Mouse (Mus musculus): ENCODE measurements around the gene Plcb4. TPM values are rescaled to one million over a fixed set of nuclear protein-coding genes. Genes with fewer than 3 reads are reported as not detected.

Plcb4 gene
- polyA plus RNA-seq, 1 experiment from 2014 or later, result 14.5 TPM

- Histone ChIP-seq H3K9ac (ENCODE audit: low read length) (no peak overlapping the region), H3K27ac (ENCODE audit: low read depth, low read length) (no peak overlapping the region), H3K4me2 (no peak overlapping the region), H3K36me3 (ENCODE audit: control insufficient read depth, insufficient read depth, low read length) (no peaks in the 10 kb centered on the region), H3K4me1 (ENCODE audit: control insufficient read depth, insufficient read depth, low read length) (peaks cover 7% of the 10 kb centered on the region), H3K4me3 (ENCODE audit: low read depth, low read length) (no peak overlapping the region), H3K9me3 (ENCODE audit: control insufficient read depth, low read length) (no peaks in the 10 kb centered on the region), H3K27me3 (ENCODE audit: control insufficient read depth, insufficient read depth, low read length) (no peaks in the 10 kb centered on the region)
- DNase-seq (ENCODE audit: low spot score, missing footprints), result no peak
- peak; percentile 43; the same call in 1 of the 2 replicates for ATAC-seq (ENCODE audit: low FRiP score)
- WGBS, result 60% methylated on average over 10 of the region's 10 CpGs
These were observed 140.4 kb downstream of the Plcb4 start for GRCm38 (mm10) chr2:135799149-135799770.

GRCm38 (mm10) chr2:135800385-135800784 lies 141.6 kb downstream of the Plcb4 start:
- Histone ChIP-seq H3K4me2 (no peak overlapping the region), H3K4me1 (ENCODE audit: control insufficient read depth, insufficient read depth, low read length) (peaks cover 7% of the 10 kb centered on the region), H3K27ac (ENCODE audit: low read depth, low read length) (no peak overlapping the region), H3K27me3 (ENCODE audit: control insufficient read depth, insufficient read depth, low read length) (no peaks in the 10 kb centered on the region), H3K9me3 (ENCODE audit: control insufficient read depth, low read length) (no peaks in the 10 kb centered on the region), H3K36me3 (ENCODE audit: control insufficient read depth, insufficient read depth, low read length) (no peaks in the 10 kb centered on the region), H3K9ac (ENCODE audit: low read length) (no peak overlapping the region), H3K4me3 (ENCODE audit: low read depth, low read length) (no peak overlapping the region)
- WGBS, result 84% methylated on average over 6 of the region's 6 CpGs
- DNase-seq (ENCODE audit: low spot score, missing footprints) (no peak), ATAC-seq (ENCODE audit: low FRiP score) (no peak)

DNA sequence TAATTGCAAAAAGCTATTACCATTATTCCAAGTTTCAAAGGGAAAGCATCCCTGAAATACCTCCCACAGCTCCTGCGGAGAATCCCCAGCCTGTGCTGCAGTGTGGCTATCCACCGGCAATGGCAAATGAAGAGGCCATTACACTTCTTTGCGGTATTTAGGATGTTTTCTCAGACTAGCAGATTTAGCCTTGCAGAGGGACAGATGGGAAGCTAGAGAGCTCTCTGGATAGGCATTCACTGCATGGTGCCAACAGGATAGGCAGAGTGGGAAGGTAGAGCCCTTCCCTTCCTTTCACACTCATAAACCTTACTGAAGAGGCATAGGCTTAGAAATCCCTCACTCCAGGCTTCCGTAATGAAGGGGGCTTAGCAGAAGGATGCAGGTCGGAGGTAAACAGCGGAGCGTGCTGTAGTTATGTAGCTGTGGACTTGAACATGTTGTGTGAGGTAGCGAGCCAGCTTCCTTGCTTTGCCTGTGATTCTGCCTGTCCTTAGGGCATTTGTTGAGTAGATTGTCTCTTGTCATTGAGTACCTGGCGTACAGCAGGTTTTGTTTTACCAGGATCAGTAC lies 144.2 kb downstream of the Plcb4 start:
- Histone ChIP-seq H3K9ac (ENCODE audit: low read length) (no peak overlapping the region), H3K4me1 (ENCODE audit: control insufficient read depth, insufficient read depth, low read length) (peaks cover 5% of the 10 kb centered on the region), H3K27me3 (ENCODE audit: control insufficient read depth, insufficient read depth, low read length) (no peaks in the 10 kb centered on the region), H3K4me3 (ENCODE audit: low read depth, low read length) (no peak overlapping the region), H3K4me2 (no peak overlapping the region), H3K9me3 (ENCODE audit: control insufficient read depth, low read length) (no peaks in the 10 kb centered on the region), H3K36me3 (ENCODE audit: control insufficient read depth, insufficient read depth, low read length) (no peaks in the 10 kb centered on the region), H3K27ac (ENCODE audit: low read depth, low read length) (no peak overlapping the region)
- ATAC-seq (ENCODE audit: low FRiP score) (no peak), DNase-seq (ENCODE audit: low spot score, missing footprints) (no peak)
- WGBS, result 83% methylated on average over 9 of the region's 9 CpGs

DNA sequence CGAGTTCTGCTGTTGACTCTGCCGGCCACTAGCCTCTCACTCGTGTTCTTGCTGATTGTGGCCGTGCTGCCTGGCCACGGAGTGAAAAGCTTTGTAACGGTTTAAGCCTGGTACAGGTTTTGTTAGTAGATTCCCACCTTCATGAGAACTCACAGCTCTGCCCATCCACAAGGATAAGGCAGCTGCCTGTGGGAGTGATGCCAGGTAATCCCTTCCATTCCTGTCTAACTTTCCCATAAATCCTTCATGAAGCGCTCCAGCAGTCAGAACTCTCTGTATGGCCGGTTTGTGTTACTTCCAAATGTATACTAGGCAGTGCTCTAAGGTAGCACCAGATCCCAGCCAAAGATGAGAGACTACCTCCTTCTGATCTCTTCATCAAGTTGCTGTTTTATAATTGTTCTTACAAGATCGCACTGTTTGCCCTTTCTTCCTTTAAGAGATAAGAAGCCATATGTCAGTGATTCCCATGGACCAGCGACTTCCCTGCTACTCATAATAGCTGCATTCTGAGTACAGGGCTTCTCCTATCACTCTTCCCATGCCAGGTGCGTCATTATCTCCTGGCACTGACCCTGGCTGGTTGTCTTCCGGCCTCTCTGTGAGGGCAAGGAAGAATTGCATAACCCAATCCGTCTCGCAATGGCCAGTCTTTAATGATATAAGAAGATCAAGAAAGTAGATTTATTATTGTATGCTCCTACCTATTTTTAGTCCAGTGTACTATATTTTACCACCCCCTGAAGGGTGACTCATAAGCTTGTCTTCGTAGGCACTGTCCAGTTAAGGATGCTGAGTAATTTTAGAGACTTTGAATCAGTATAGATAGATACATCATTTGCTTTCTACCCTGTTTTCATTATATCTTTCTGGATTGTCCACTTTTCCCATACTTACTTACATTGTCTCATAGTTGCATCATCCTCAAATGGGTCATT lies 147.2 kb downstream of the Plcb4 start:
- Histone ChIP-seq H3K36me3 (ENCODE audit: control insufficient read depth, insufficient read depth, low read length) (no peaks in the 10 kb centered on the region), H3K4me1 (ENCODE audit: control insufficient read depth, insufficient read depth, low read length) (no peaks in the 10 kb centered on the region), H3K9ac (ENCODE audit: low read length) (no peak overlapping the region), H3K9me3 (ENCODE audit: control insufficient read depth, low read length) (no peaks in the 10 kb centered on the region), H3K4me3 (ENCODE audit: low read depth, low read length) (no peak overlapping the region), H3K27ac (ENCODE audit: low read depth, low read length) (no peak overlapping the region), H3K4me2 (no peak overlapping the region), H3K27me3 (ENCODE audit: control insufficient read depth, insufficient read depth, low read length) (no peaks in the 10 kb centered on the region)
- WGBS, result 89% methylated on average over 15 of the region's 15 CpGs
- no peak for ATAC-seq (ENCODE audit: low FRiP score)
- DNase-seq (ENCODE audit: low spot score, missing footprints), result no peak

DNA sequence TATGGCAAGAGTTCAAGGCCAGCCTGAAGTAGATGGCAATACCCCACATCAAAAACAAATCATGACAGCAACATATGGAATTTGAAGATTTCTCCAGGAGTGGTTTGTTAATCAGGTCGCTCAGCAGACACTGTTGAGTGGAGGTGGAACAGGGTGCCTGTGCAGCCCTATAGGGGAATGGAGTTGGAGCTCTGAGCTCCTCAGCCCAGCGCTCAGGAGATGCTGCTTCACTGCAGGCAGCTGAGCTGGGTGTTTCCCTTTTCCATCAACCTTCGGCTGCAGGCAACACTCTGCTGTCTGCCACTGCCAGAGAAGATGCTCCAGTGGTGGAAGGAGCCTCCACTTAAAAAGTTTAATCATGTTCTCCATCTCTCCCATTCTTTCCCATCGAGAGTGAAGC lies 149.5 kb downstream of the Plcb4 start:
- no peaks in the 10 kb centered on the region for H3K4me1 ChIP-seq (ENCODE audit: control insufficient read depth, insufficient read depth, low read length)
- 87% methylated on average over 4 of the region's 4 CpGs for WGBS
- no peaks in the 10 kb centered on the region for H3K27me3 ChIP-seq (ENCODE audit: control insufficient read depth, insufficient read depth, low read length)
- no peak overlapping the region for H3K9ac ChIP-seq (ENCODE audit: low read length)
- no peaks in the 10 kb centered on the region for H3K36me3 ChIP-seq (ENCODE audit: control insufficient read depth, insufficient read depth, low read length)
- DNase-seq (ENCODE audit: low spot score, missing footprints), result no peak
- ATAC-seq (ENCODE audit: low FRiP score), result no peak
- H3K9me3 ChIP-seq (ENCODE audit: control insufficient read depth, low read length), result no peaks in the 10 kb centered on the region
- H3K27ac ChIP-seq (ENCODE audit: low read depth, low read length), result no peak overlapping the region
- H3K4me2 ChIP-seq, result no peak overlapping the region
- no peak overlapping the region for H3K4me3 ChIP-seq (ENCODE audit: low read depth, low read length)

DNA sequence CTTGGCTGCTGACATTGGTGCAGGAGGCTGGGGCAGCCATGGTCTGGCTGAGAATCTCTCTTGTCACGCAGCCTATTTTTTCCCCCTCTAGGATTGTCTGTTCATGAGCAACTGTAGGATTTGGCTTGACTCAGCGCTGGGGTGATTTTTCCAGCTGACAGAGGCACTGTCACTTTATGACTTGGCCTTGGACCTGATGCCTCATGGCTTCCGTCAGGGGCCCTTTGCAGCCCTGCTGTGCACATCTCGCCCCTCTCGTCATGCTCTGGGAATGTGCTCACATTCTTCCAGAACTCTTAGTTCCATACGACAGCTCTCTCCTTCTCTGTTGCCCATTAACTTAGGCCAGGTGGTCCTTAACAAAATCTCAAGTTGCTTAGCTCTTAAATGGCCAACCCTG lies 152.0 kb downstream of the Plcb4 start:
- DNase-seq (ENCODE audit: low spot score, missing footprints) (no peak), ATAC-seq (ENCODE audit: low FRiP score) (no peak)
- H3K4me1 ChIP-seq (ENCODE audit: control insufficient read depth, insufficient read depth, low read length), result no peaks in the 10 kb centered on the region
- no peaks in the 10 kb centered on the region for H3K9me3 ChIP-seq (ENCODE audit: control insufficient read depth, low read length)
- H3K4me2 ChIP-seq, result no peak overlapping the region
- no peak overlapping the region for H3K9ac ChIP-seq (ENCODE audit: low read length)
- H3K27me3 ChIP-seq (ENCODE audit: control insufficient read depth, insufficient read depth, low read length), result no peaks in the 10 kb centered on the region
- 75% methylated on average over 6 of the region's 6 CpGs for WGBS
- H3K36me3 ChIP-seq (ENCODE audit: control insufficient read depth, insufficient read depth, low read length), result no peaks in the 10 kb centered on the region
- no peak overlapping the region for H3K4me3 ChIP-seq (ENCODE audit: low read depth, low read length)
- no peak overlapping the region for H3K27ac ChIP-seq (ENCODE audit: low read depth, low read length)

- Histone ChIP-seq H3K27me3 (ENCODE audit: control insufficient read depth, insufficient read depth, low read length) (no peaks in the 10 kb centered on the region), H3K4me3 (ENCODE audit: low read depth, low read length) (no peak overlapping the region), H3K9ac (ENCODE audit: low read length) (no peak overlapping the region), H3K4me2 (no peak overlapping the region), H3K36me3 (ENCODE audit: control insufficient read depth, insufficient read depth, low read length) (no peaks in the 10 kb centered on the region), H3K4me1 (ENCODE audit: control insufficient read depth, insufficient read depth, low read length) (no peaks in the 10 kb centered on the region), H3K27ac (ENCODE audit: low read depth, low read length) (no peak overlapping the region), H3K9me3 (ENCODE audit: control insufficient read depth, low read length) (no peaks in the 10 kb centered on the region)
- no peak for ATAC-seq (ENCODE audit: low FRiP score)
- no peak for DNase-seq (ENCODE audit: low spot score, missing footprints)
- WGBS, result 82% methylated on average over 5 of the region's 5 CpGs
These were observed 152.8 kb downstream of the Plcb4 start for GRCm38 (mm10) chr2:135811453-135812101.

DNA sequence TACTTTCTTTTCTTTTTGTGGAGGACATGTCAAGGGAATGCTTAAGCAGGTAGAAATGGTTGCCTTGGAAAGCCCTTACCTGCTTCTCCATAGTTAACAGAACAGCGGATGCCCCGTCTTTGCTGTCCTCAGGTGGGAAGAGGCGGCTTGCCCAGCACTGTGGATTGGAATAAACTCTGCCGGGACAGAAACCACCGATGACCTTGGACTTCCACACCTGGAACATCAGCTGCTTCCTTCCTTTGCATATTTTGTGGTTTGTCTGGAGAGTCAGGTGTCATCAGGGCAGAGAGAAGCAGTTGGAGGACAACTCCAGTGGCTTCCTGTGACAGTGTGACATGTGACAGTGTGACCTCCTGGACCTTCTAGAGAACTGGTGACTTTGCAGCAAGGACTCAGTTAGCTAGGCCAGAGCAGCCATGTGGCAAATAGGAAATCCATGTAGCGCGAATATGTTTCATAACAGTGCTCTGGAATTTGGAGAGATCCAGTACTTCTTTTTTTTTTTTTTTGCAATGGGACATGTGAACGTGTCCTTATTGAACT lies 154.0 kb downstream of the Plcb4 start:
- Histone ChIP-seq H3K4me1 (ENCODE audit: control insufficient read depth, insufficient read depth, low read length) (no peaks in the 10 kb centered on the region), H3K4me2 (no peak overlapping the region), H3K27me3 (ENCODE audit: control insufficient read depth, insufficient read depth, low read length) (no peaks in the 10 kb centered on the region), H3K4me3 (ENCODE audit: low read depth, low read length) (no peak overlapping the region), H3K9ac (ENCODE audit: low read length) (no peak overlapping the region), H3K36me3 (ENCODE audit: control insufficient read depth, insufficient read depth, low read length) (no peaks in the 10 kb centered on the region), H3K9me3 (ENCODE audit: control insufficient read depth, low read length) (no peaks in the 10 kb centered on the region), H3K27ac (ENCODE audit: low read depth, low read length) (no peak overlapping the region)
- DNase-seq (ENCODE audit: low spot score, missing footprints), result no peak
- 92% methylated on average over 8 of the region's 8 CpGs for WGBS
- no peak for ATAC-seq (ENCODE audit: low FRiP score)

Data from midbrain, embryonic 11.5 days (tissue).